Mouse (Mus musculus): ENCODE results near the gene Zkscan7. TPM values are rescaled to one million over a fixed set of nuclear protein-coding genes. Genes with fewer than 3 reads are reported as not detected.
A peak's percentile ranks its signal among the peaks of the same experiment; 100 is the strongest.

Gene Zkscan7
- total RNA-seq, 2 experiments from 2014 or later, result 5.0 to 6.1 TPM

GRCm38 (mm10) chr9:122886372-122887179 is 1.1 kb downstream of the Zkscan7 start:
- DNase-seq (ENCODE audit: low spot score), result peak; percentile 13
- intact Hi-C loops (cut with DNase I), result loop anchor here (5.0 to 10.0 kb wide), 2 partner anchors 66 to 152 kb away; partner anchors contain the start of genes 1110059G10Rik and Kif15

GRCm38 (mm10) chr9:122901047-122901446 is 15.6 kb downstream of the Zkscan7 start:
- DNase-seq (ENCODE audit: low spot score), result no peak
- intact Hi-C loops (cut with DNase I), result no loop called here

DNA sequence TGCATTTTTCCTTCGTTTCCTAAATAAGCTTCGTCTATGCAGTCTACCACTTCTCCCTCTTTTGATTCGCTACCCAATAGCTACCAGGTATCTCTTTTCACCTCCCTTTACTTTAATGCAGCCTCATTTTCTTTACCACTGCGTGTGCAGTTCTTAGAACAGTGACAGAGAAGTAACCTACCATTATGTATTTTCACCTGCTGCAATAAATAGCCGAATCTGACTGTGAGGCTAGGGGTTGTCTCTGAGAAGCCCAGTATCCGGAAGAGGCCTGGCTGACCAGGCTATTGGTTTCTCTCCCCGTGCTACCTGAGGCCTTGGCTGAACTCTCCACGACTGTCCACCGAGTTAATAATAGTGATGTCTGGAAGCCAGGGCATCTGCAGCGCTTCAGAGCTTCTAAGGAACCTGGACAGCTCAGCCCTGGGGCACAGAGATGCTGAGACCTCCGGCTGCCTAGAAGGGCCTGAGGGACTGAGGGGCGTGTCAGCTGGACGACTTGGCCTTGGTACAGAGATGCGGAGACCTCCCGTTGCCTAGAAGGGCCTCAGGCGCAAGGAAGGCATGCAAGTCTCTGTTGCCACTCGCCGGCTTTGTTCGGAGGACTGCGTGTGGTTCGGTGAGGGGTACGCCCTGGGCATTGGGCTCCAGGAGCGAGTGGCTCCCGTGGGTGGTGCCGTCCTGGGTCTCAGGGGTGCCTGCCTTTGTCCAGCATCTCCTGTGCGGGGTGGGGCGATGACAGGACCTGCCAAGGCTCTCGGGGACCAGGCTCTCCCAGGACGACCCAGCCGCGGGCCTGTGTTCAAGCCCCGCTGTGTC is 17.4 kb downstream of the Zkscan7 start:
- intact Hi-C loops (cut with DNase I), result no loop called here
- peak; percentile 21 for DNase-seq (ENCODE audit: low spot score)

DNA sequence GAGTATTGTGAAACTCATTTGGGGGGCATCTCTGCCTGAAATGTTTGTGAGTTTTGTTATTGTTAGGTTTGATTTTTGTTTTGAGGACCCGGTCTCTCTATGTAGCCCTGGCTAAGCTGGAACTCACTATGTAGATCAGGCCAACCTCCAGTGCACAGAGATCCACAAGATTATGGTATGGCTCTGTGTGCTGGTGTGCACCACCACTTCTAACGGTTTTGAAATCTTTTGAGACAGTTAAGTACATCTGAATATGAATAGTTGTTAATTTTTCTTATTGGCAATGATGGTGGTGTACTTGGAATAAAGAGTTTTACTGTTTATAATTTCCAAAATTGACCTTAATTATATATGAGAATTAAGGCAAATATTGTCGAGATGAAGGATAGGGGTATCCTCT is 37.0 kb downstream of the Zkscan7 start:
- no peak for DNase-seq (ENCODE audit: low spot score)
- intact Hi-C loops (cut with DNase I), result no loop called here

GRCm38 (mm10) chr9:122922936-122923381 is 37.5 kb downstream of the Zkscan7 start, which contains the start of gene Zfp105:
TSS of gene Zfp105 (plus strand) at chr9:122923072.
- intact Hi-C loops (cut with DNase I), result no loop called here
- DNase-seq (ENCODE audit: low spot score), result peak; percentile 54

DNA sequence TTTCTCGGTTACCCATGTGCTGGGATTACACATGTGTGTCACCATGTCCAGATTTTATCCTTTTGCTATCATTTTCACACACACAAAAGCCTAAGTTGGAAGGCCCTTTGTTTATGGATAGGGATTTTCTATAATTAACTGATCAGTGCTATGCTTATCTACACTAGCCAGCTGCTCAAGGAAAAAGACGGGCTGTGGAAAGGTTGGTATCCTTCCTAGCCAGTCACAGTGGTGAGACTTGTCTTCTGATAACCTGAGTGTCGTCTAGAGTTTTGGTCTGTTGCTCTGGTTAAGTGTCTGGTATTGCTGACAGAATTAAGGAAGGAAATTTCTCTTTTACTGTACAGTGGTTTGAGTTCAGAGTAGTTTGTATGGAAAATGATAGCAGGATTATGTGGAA is 43.4 kb downstream of the Zkscan7 start:
- intact Hi-C loops (cut with DNase I), result no loop called here

More for the DNA sequence above, 43.4 kb downstream of the Zkscan7 start:
- DNase-seq (ENCODE audit: low spot score), result no peak

Other genes with a start within 250 kb of the Zkscan7 start
- gene Topaz1, start 138.3 kb upstream of the Zkscan7 start, total RNA-seq (2021), result not detected
- gene Tcaim, start 80.1 kb upstream of the Zkscan7 start, total RNA-seq (2021), result 10 to 100 TPM; 49.6 to 50.8 TPM
- not detected for gene Gm35549, start 41.6 kb upstream of the Zkscan7 start, total RNA-seq (2021)
- 10 to 100 TPM; 78.6 to 88.5 TPM for gene Zfp445, start 19.7 kb upstream of the Zkscan7 start, total RNA-seq (2021)
- 1 to 10 TPM; 1.9 to 2.5 TPM for gene Zfp105, start 37.4 kb downstream of the Zkscan7 start, total RNA-seq (2021)
- gene 1110059G10Rik, start 65.3 kb downstream of the Zkscan7 start, total RNA-seq (2021), result 10 to 100 TPM; 15.1 to 19.3 TPM
- 1 to 10 TPM in 1 of 2 experiments, under 1 TPM in 1; 0.91 to 1.1 TPM for gene Kif15, start 65.4 kb downstream of the Zkscan7 start, total RNA-seq (2021)
- 10 to 100 TPM; 13.7 to 13.9 TPM for gene Tmem42, start 135.6 kb downstream of the Zkscan7 start, total RNA-seq (2021)
- gene Tgm4, start 149.0 kb downstream of the Zkscan7 start, total RNA-seq (2021), result under 1 TPM in 1 of 2 experiments, not detected in 1; 0.42 TPM
- gene Zdhhc3, start 227.5 kb downstream of the Zkscan7 start, total RNA-seq (2021), result 10 to 100 TPM; 42.8 TPM
- 10 to 100 TPM; 28.0 to 30.2 TPM for gene Exosc7, start 227.5 kb downstream of the Zkscan7 start, total RNA-seq (2021)

All from heart, postnatal 25 days (tissue).